Mouse (Mus musculus) skeletal muscle tissue, postnatal 0 days (tissue): ENCODE results near the gene Arhgdig. TPM values are rescaled to one million over a fixed set of nuclear protein-coding genes. Genes with fewer than 3 reads are reported as not detected.

Source experiments
- polyA plus RNA-seq: library from polyadenylated mRNA; unstranded; fragments of >200 nt; fragmentation: Nextera tagmentation; extraction: Ambion mirVana; gene quantifications from 2 replicates; pipeline ENCODE4 v1.2.1, GENCODE M21; 2015

The Arhgdig gene
- polyA plus RNA-seq = 6.3 and 7.5 TPM in 2 replicates

GRCm38 (mm10) chr17:26207686-26208085 is at the start of gene Arhgdig:
TSS of gene Arhgdig (minus strand) at chr17:26207786.

GRCm38 (mm10) chr17:26252539-26253251 is 45.1 kb upstream of the Arhgdig start, which contains the start of gene Luc7l:
TSS of gene Luc7l (plus strand) at chr17:26252896.

GRCm38 (mm10) chr17:26244101-26244841 is 36.7 kb upstream of the Arhgdig start, which contains the start of gene Fam234a:
TSS of gene Fam234a (minus strand) at chr17:26244242.

DNA sequence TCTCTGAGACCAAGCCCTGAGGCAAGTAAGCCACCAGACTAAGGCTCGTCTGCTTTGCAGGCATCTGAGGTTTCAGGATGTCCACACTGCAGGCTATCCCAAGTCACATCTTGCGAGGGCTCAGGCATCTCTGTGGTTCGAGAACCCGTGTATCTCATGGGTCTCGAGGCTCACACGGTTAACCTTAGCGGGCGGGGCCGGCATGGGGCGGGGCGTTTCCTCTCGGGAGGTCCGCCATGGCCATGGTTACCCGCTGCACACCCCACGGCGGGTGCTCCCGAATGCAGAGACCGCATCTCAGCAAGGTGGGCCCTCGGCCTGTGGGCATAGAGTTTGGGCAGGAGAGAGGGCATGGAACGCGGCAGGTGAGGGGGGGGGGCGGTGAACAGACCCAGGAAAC is 4.8 kb downstream of the Arhgdig start, which contains the start of gene Rgs11:
Rgs11 (plus strand) TSS at position 215 of the 400 bp plus-strand sequence.

GRCm38 (mm10) chr17:26198892-26199291 is 8.7 kb downstream of the Arhgdig start, which contains the start of gene Pdia2:
TSS of gene Pdia2 (minus strand) at chr17:26199087.

Other genes with a start within 250 kb of the Arhgdig start
- 6.7 and 8.4 TPM in 2 replicates for gene Capn15, start 222.0 kb downstream of the Arhgdig start, polyA plus RNA-seq
- gene Rab11fip3, start 138.2 kb downstream of the Arhgdig start, polyA plus RNA-seq = 9.0 and 10.9 TPM in 2 replicates
- 18.5 and 22.5 TPM in 2 replicates for gene Decr2, start 117.4 kb downstream of the Arhgdig start, polyA plus RNA-seq
- 28.8 and 36.8 TPM in 2 replicates for gene Nme4, start 112.2 kb downstream of the Arhgdig start, polyA plus RNA-seq
- gene Tmem8, start 94.5 kb downstream of the Arhgdig start, polyA plus RNA-seq = 1.8 and 2.0 TPM in 2 replicates
- 122 and 126 TPM in 2 replicates for gene Mrpl28, start 84.3 kb downstream of the Arhgdig start, polyA plus RNA-seq
- gene Axin1, start 69.1 kb downstream of the Arhgdig start, polyA plus RNA-seq = 6.8 and 6.9 TPM in 2 replicates
- gene Pdia2, start 8.7 kb downstream of the Arhgdig start, polyA plus RNA-seq = not detected in 2 replicates
- gene Rgs11, start 4.8 kb downstream of the Arhgdig start, polyA plus RNA-seq = 0.45 and 0.77 TPM in 2 replicates
- 37.9 and 47.9 TPM in 2 replicates for gene Fam234a, start 36.5 kb upstream of the Arhgdig start, polyA plus RNA-seq
- 34.2 and 37.7 TPM in 2 replicates for gene Luc7l, start 45.1 kb upstream of the Arhgdig start, polyA plus RNA-seq
- gene Neurl1b, start 207.0 kb upstream of the Arhgdig start, polyA plus RNA-seq = 0.57 and 0.58 TPM in 2 replicates